Mouse (Mus musculus) spleen, postnatal 10 days (tissue): ENCODE data around the gene Cdkal1.

Source experiments
- DNase-seq, 2 experiments: peaks; one replicate each; pipeline ENCODE4 v3.0.0; 2021 to 2022; ENCODE audit warnings: low spot score in 2 of 2

The Cdkal1 gene

DNA sequence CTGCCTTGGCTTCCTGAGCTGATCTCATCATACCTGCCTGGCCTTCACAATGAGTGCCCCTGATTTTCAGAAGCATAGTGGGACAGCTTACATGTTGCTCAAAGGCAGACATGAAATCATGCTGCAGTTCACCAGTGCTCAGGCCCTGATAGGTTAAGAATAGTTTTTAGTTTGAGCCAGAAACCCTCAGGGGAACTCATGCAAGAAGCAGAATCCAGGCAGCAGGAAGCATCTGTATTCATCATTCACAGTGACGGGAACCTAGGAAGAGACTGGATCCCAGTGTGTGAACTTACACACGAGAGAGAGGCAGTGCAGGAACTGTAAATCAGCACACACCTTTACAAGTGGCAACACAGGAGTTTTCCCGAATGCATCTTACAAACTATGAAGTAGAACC, 441.0 kb downstream of the Cdkal1 start:
- no peak for DNase-seq

DNA sequence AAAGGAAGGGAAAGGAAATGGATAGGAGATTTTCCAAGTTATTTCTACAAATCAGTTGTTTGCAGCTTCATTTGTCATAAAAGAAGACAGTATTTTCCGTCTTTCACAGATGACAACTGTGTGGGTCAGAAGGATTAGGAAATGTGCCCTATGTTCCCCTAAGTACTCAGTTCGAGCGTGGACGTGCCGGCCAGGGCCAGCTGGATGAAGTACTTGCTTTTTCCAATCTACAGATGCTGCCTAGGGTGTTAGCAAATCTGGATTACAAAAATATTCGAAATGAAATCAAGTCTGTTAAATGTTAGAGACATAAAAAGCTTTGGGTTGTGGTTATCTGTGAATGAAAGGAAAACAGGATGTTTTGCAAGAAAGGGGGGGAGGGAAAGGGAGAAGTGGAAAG, 444.3 kb downstream of the Cdkal1 start:
- no peak for DNase-seq

DNA sequence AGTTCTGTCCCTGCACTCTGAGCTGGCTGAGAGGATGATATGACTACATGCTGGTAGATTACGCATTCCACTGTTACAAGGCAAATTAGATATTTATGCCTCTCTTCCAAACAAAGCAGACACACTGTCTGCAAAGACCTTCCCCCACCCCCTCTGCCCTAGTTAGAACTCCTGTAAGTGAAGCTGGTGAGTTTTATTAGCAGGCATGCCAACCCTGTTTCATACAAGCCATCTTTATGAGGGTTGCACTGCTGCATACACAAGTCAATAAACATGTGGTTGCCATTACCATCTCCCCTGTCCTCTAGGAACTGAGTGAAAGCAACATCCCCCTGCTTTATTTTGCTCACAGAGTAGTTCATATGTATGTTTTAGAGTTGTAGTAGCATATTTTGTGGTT, 447.9 kb downstream of the Cdkal1 start:
- no peak for DNase-seq

- DNase-seq = no peak
Observed at GRCm38 (mm10) chr13:29405316-29405715, 450.2 kb downstream of the Cdkal1 start.

- DNase-seq = no peak
Observed at GRCm38 (mm10) chr13:29403217-29403616, 452.3 kb downstream of the Cdkal1 start.

- no peak for DNase-seq
Observed at GRCm38 (mm10) chr13:29402526-29403040, 452.9 kb downstream of the Cdkal1 start.

- no peak for DNase-seq
Observed at GRCm38 (mm10) chr13:29399908-29400307, 455.6 kb downstream of the Cdkal1 start.

GRCm38 (mm10) chr13:29398456-29398855, 457.0 kb downstream of the Cdkal1 start:
- no peak for DNase-seq

- DNase-seq = no peak
Observed at GRCm38 (mm10) chr13:29395694-29396093, 459.8 kb downstream of the Cdkal1 start.

- no peak for DNase-seq
Observed at GRCm38 (mm10) chr13:29390025-29390424, 465.4 kb downstream of the Cdkal1 start.

- no peak for DNase-seq
Observed at GRCm38 (mm10) chr13:29388918-29389317, 466.6 kb downstream of the Cdkal1 start.

GRCm38 (mm10) chr13:29377572-29377971, 477.9 kb downstream of the Cdkal1 start:
- no peak for DNase-seq

GRCm38 (mm10) chr13:29371916-29372315, 483.6 kb downstream of the Cdkal1 start:
- DNase-seq = no peak

GRCm38 (mm10) chr13:29371466-29371771, 484.1 kb downstream of the Cdkal1 start:
- DNase-seq = no peak

DNA sequence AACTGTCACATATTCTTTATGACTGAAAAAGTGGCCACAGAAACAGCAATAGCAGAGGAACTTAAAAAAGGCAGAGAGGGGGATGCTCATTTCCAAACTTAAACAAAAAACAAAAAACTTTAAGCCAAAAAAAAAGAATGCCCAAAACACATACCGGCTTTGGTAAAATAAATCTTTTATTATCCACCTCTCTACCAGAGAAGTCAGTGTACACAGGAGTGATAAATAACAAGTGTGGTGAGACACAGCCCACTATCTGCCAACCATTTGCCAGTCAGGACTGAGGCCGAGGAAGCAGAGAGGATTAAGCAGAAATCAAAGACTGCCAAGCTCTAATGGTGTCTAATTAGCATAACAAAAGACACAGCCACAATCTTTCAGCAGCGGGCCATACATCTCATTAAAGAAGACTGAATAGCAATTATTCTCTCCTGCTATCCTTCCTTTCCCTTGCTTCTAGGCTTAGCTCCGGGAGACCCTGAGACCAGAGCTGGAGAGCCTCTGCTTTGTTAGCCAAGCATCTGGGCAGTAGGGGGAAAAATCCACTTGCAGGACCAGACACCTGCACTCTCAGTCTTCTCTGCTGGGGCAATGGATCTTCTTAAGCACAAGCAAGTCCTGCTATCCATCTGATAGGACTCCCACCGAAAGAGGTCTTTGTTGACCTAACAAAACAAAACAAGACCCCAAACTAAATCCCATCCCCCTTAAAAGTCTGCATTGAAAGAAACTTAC, 484.6 kb downstream of the Cdkal1 start:
- no peak for DNase-seq

- DNase-seq = no peak
Observed at GRCm38 (mm10) chr13:29368806-29369205, 486.7 kb downstream of the Cdkal1 start.

DNA sequence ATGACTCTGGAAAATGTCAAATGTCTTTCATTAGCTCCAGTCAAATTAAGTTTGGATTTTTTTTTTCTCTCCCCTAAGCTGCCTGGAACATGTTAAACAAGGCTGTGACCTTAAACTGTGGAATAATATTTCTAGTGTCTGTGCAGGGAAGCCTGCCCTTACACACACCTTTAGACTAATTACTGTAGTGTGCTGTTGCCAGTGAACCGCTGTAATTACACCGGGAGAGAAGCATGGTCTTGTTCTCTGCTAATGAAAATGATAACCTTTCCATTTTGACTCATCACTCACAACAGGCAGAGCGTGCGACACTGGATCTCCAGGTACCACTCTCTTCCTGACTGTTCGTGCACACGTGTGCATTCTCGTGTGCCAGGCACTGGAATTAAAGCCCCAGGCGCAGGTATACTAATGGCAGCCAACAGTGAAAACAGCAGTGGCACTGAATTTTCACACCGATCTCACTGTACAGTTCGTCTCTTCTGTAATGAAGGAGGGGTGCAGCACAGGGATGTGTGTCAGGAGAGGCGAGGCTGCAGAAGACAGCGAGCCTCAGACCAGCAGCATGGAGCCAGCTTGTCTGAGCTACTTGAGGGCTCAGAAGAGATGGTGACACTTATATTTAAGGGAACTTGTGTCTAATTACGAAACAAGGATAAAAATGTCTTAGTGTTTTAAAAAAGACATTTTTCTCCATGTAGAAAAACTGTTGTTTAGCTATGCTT, 490.4 kb downstream of the Cdkal1 start:
- DNase-seq = no peak

- DNase-seq = no peak
Observed at GRCm38 (mm10) chr13:29364009-29364408, 491.5 kb downstream of the Cdkal1 start.

DNA sequence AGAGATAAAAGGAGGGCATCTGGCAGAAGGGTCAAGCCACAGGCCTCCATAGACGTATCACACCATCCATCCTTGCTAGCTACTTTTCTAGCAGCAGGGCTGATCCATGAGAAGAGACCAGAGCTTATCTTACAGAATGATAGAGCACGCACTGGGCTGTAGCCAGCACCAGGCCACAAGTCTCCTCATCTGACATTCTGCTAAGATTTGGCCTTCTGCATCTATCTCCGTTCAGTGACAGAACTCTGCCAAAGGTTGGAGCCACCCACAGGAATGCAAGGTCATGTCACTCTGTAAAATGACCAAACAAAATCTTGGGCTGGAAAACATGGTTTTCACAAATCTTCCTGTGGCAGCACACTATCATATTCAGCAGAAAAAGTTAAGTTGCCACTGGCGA, 493.6 kb downstream of the Cdkal1 start:
- DNase-seq = no peak

DNA sequence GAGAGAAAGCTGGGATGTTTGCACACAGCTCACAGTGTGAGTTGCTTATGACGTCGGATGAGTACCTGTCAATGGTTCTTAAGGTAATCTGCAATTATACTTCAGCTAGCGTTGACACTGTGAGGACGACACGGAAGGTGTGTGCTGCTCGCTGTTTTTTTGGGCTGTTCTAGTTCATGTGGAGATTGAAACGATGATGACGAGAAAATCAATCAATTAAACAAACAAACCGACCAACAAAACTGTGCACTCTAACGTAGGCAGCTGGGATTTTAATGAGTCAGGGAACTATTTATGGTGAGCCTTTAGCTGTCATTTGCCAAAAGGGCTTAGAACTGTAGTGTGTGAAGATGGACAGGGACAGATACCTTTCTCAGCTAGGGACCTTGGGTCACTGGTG, 494.6 kb downstream of the Cdkal1 start:
- no peak for DNase-seq

- no peak for DNase-seq
Observed at GRCm38 (mm10) chr13:29359341-29359740, 496.1 kb downstream of the Cdkal1 start.

DNA sequence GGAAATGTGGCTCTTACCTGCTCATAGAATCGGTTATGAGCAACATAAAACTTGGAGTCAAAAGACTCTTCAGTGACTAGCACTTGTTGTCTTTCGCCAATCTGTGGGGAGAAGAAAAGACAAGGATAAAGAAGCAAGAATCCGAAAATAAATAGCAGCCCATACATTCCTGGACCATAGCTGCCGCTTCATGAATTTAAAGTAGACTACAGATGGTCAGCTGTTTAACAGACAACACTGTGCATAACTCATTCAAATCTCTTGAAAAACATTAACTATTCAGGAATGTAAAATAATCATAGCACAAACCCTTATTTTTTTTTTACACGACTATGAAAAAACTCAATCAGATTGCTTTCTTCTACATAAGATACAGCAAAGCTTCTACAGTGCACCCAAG, 498.0 kb downstream of the Cdkal1 start:
- no peak for DNase-seq

DNA sequence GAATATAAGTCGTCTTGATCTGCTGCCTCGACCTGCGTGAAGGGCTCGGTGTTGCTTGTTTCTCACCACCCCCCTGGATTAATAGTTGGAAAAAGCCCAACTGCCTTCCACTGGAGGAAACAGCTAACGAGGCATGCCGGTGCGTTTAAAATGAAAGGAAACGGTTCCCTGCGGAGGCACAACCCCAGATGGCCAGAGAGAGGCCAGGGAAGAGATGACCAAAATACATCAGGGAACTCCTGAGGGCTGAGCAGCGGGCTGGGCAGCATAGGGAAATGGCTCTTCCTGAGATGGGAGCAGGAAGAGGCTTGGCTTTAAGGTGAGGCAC, 499.4 kb downstream of the Cdkal1 start:
- DNase-seq = no peak
